Mouse (Mus musculus) lung, postnatal 0 days (tissue): ENCODE results near the gene Sdccag8.

Experiments
- CTCF ChIP-seq: IDR thresholded peaks from 2 replicates; pipeline ENCODE4 v1.5.1; 2016; ENCODE audit warnings: antibody characterized with exemption, mild to moderate bottlenecking
- EP300 ChIP-seq: IDR thresholded peaks from 2 replicates; pipeline ENCODE4 v1.6.1; 2016; ENCODE audit warnings: antibody characterized with exemption, mild to moderate bottlenecking, control low read depth

DNA sequence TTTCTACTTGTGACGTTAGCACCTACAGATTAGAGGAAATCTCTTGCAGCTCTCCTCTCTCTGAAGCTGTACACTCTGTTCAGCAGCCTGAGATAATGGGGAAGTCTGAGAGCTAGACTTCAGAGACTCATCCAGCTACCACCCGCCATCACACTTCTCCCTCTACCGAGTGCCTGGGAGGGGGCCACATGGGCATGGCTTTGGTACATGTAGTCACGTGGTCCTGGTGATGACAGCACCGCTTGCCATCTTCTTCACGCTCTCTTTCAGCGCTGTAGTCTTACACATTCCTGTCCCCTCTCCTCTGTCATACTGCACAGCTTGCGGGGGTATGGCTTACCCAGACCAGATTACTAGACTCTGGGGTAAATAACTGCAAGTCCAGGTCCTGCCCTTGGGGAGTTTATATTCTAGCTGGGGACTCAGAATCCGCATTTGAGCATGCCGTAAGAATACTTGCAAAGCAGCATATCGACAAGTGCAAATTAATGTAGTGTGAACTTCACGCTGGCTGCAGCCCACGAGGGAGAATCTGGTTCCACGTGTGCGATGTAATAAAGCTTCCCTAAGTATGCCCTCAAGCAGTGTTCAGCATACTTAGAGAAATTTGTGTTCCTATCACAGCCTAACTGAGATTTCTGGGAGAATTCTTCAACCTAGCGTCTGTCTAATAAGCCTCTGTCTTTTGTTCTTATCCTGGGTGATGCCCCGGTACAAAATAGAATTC lies 70.9 kb downstream of the Sdccag8 start:
- TF ChIP-seq CTCF: no peak
- TF ChIP-seq EP300: no peak
